Mouse (Mus musculus) ovary, postnatal 10 days (tissue): ENCODE data around the gene Gsta4.
"Not testable (repeated sequence)": the region's sequence is repeated elsewhere in the genome, so short reads cannot be mapped to it uniquely, and the experiment has no call there.

Experiments used
- DNase-seq: peaks from one replicate; pipeline ENCODE4 v3.0.0; 2022; ENCODE audit warnings: low spot score

Gsta4 gene

GRCm38 (mm10) chr9:78182474-78182873, at the start of gene Gsta4:
Gsta4 (plus strand) TSS chr9:78182774.
- DNase-seq, result not testable (repeated sequence)

DNA sequence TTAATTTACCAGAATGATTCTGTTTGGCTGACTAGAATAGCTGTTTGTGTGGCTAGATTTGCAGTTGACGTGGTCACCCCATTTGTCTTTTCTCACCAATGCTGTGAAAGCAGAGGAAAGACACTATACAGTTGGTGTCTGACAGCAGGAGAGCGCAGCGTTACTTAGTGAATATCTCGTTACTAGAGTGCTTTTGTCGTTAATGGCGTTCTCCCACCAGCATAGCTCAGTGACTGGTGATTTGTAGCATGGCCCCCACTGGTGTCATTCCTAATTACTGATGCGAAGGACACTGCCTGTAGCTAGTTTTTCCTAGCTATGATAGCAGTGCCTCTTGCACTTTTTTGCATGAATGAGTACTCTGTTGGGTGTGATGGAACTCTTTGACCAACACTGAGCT, 46.9 kb upstream of the Gsta4 start:
- DNase-seq, result no peak

DNA sequence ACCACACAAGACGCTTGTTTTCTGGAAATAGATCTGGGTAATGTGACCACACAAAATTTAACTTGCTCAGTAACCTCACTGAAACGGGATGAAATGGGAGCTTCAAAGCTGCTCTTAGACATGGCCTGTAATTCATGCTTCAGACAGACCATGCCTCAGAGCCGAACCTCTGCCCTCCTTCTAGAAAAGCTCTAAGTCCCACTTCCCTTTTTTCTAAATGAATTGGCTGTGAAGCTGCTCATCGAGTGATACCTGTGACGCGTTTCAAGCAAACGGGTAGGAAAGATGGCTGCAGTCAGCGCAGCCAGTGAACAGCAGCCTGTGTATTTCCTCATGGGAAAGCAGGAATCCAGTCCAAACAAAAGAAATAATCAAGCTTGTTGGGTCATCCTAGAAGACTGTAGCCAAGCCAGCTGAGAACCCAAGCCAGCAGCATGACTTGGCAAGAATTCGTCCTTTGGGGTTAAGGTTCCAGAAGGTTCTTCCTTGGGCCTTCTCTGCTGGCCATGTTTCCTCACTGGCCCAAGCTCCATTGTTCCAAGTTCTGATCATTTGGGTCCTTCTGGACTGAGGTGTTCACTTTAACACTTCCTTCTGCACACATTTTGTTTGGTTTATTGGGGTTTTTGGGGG, 44.4 kb upstream of the Gsta4 start:
- DNase-seq, result no peak

- no peak for DNase-seq
Observed at GRCm38 (mm10) chr9:78139463-78139862, 43.1 kb upstream of the Gsta4 start.

DNA sequence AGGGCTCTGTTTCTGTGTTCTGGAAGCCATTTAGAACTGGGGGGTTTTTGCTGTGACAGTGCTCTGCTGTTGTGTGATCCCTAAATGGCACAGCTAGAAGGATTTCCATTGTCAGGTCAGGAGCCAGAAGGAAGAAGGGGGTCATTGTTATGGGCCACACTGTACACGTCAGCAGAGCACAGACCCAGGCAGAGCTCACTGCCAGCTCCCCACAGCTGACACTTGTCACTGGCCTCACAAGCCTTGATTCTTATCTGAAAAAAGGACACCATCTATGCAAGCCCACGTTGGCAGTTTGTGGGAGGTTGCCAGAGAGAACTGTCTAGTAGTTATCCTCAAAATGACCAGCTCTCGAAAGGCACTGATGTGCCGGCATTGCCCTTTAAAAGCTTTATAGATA, 36.5 kb upstream of the Gsta4 start:
- DNase-seq, result no peak

- no peak for DNase-seq
Observed at GRCm38 (mm10) chr9:78146627-78147026, 35.9 kb upstream of the Gsta4 start.

DNA sequence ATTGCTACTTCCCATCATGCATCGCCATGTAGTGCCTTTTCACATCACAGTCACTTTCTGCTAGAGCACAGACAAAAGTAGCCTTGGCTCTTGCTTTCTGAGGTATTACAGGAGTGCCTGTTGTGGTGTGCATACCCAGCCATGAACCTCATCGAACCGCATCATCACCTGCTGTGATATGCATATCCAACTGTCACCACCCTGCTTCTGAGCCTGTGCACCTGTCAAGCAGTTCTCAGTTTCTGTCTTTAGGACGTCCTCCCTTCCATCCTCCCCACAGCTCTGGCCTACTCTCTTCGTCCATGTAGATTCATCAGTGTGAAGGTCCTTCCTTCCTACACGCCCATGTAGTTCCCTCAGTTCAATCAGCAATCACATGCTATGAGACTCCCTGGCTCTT, 34.4 kb upstream of the Gsta4 start:
- no peak for DNase-seq

DNA sequence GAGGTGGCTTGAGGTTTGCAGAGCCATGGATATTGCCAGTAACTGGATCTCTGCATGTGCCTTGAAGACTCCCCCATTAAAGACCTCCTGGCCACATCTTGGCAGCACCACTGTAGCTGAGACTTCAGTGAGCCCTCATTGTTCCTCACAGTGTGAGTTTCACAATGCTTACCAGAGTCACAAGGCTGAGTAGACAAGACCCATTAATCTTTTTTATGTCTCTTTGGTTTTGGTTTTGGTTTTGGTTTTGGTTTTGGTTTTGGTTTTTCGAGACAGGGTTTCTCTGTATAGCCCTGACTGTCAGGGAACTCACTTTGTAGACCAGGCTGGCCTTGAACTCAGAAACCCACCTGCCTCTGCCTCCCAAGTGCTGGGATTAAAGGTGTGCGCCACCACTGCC, 32.8 kb upstream of the Gsta4 start:
- DNase-seq, result not testable (repeated sequence)

- DNase-seq, result no peak
Observed at GRCm38 (mm10) chr9:78154211-78154977, 28.2 kb upstream of the Gsta4 start.

DNA sequence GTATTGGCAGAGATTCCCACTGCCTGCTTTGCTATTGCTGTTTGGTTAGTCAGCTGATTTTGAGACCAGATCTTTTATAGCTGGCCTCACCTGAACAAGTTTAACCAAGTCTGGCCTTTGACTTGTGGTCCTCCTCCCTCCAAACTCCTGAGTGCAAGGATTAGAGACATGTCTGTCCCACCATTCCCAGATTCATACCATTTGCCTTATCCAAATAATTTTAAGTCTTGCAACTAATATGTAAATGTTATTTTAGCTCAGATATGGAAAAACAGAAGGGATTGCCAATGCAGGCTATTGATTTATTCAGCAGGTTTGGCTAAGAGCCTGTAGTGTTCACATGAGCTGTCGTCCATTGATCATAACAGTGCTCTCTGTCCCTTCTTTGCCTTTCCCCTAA, 25.4 kb upstream of the Gsta4 start:
- DNase-seq, result no peak

- DNase-seq, result no peak
Observed at GRCm38 (mm10) chr9:78163291-78163690, 19.3 kb upstream of the Gsta4 start.

DNA sequence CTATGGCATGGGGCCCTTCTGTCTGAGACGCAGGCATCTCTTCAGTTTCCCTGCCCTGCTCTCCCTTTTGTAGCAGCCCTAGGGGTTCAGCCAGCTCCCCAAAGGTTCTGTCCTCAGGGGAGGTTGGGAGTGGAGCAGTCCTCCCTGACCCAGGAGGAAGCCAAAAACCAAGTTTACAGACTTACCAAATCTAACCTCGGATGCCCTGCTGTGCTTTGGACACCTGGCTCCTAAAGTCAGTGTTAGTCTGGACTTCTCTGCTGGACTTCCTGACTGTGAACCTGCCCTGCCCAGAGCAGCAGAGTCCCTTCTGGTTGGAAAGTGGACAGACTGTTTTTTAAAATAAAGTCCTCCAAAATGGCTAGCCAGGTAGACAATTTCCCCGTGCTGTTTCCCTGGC, 17.8 kb upstream of the Gsta4 start:
- no peak for DNase-seq

DNA sequence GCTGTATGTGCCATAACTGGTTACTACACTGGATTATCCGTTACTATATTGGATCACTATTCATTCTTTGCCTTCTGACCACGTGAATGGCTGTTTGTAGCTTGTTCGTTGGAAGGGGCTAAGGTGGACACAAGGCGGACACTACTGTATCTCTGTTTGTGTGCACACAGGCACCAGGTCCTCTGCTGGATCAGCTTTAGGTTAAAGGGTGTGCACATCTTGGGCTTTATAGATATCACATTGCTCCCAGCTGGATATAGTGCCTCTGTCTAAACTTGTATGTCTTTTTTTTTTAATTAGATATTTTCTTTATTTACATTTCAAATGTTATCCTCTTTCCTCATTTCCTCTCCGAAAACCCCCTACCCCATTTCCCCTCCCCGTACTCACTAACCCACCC, 17.1 kb upstream of the Gsta4 start:
- no peak for DNase-seq

- no peak for DNase-seq
Observed at GRCm38 (mm10) chr9:78166694-78167452, 15.7 kb upstream of the Gsta4 start.

DNA sequence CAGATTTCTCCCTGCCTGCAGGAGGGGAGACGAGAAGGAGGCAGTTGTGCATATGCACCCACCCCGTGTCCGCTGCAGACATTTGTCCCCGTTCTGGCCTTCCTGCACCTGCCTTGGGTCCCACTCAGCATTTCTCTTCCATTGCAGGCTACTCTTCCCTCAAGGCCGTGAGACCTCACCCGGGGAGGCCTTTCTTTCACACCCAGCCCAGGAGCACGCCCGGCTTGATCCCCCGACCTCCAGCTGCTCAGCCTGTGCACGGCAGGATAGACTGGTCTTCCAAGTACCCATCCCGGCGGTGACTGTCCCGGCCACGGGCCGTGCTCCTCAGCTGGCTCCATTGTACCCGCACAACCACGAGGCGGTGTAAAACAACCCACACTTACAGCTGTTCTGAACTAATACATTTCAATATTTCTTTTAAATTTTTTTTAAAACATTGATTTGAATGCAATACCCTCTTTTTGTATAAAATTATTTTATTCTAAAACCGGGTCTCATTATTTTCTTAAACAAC, 15.1 kb upstream of the Gsta4 start:
- DNase-seq, result no peak

DNA sequence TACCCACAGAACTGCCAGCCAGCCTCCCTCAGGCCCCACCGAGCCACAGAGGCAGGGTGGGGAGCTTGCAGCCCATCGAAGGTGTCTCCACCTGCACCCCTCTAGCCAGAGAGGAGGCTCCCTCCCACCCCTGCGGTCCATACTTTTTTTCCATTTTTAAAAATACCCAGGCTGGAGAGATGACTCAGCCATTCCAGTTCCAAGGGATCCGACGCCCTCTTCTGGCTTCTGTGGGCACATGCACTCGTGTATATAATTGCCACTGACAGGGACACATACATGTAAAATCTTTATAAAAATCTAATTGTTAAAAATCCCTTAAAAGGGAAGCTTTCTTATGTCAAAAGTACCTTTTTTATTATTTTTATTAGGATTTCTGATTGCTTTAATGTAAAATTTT, 13.7 kb upstream of the Gsta4 start:
- no peak for DNase-seq

GRCm38 (mm10) chr9:78174016-78174415, 8.6 kb upstream of the Gsta4 start:
- DNase-seq, result no peak

DNA sequence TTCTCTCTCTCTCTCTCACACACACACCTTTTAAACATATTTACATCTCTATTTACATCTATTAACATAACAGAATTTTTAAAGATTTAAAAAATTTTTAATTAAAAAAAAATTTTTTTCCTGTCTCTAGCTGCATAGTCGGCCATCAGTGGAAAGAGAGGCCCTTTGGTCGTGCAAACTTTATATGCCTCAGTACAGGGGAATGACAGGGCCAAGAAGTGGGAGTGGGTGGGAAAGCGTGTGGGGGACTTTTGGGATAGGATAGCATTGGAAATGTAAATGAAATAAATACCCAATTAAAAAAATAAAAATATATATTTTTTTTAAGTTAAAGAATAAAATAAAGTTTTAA, 7.7 kb upstream of the Gsta4 start:
- DNase-seq, result not testable (repeated sequence)

- peak; percentile 88 for DNase-seq
Observed at GRCm38 (mm10) chr9:78175277-78176200, 7.0 kb upstream of the Gsta4 start.

GRCm38 (mm10) chr9:78176201-78176727, 6.3 kb upstream of the Gsta4 start:
- no peak for DNase-seq

DNA sequence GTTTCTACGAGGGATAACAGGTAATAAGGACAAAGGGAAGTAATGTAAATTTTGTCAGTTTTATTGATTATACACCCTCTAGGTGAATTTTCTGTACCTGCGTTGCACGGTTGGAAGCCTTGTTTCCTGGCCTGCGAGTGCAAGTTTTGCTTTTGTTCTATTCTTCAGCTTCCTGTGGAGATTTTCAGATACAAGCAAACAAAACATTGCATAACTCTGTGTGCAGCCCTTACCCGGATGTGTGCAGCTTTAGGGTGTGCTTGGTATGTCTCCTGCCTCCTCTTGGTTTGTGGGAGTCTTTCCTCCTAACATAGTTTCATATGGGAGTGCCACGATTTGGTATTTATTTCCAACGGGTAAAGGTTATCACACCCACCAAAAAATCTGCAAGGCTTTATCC, 5.7 kb upstream of the Gsta4 start:
- DNase-seq, result no peak

GRCm38 (mm10) chr9:78178197-78178596, 4.4 kb upstream of the Gsta4 start:
- DNase-seq, result no peak
